Mouse (Mus musculus) midbrain, postnatal 0 days (tissue): ENCODE results near the gene Anapc15-ps. TPM values are rescaled to one million over a fixed set of nuclear protein-coding genes. Genes with fewer than 3 reads are reported as not detected.

Source experiments
- ATAC-seq: fragments of 200-750 bp; cut with Nextera tagmentation; 2 replicates; pipeline ENCODE4 v1.8.0; 2017; ENCODE audit warnings: moderate number of reproducible peaks, mild to moderate bottlenecking, moderate TSS enrichment, moderate library complexity; ENCODE audit not compliant: low FRiP score
- DNase-seq: peaks from one replicate; pipeline ENCODE4 v3.0.0-alpha.2; 2015; ENCODE audit warnings: low spot score
- H3K27ac ChIP-seq: fragments of 300-500 bp; sonication (generic); 2 replicates; pipeline ENCODE4 v1.5.1; 2014; ENCODE audit warnings: low read depth, mild to moderate bottlenecking, low read length, mixed read lengths
- H3K27me3 ChIP-seq: fragments of 300-500 bp; sonication (generic); 2 replicates; pipeline ENCODE4 v1.6.1; 2014; ENCODE audit warnings: low read length, control low read depth, mixed read lengths; ENCODE audit not compliant: insufficient read depth
- H3K36me3 ChIP-seq: fragments of 300-500 bp; sonication (generic); 2 replicates; pipeline ENCODE4 v1.6.1; 2014; ENCODE audit warnings: low read length, control low read depth, mixed read lengths; ENCODE audit not compliant: insufficient read depth
- H3K4me1 ChIP-seq: fragments of 300-500 bp; sonication (generic); 2 replicates; pipeline ENCODE4 v1.6.1; 2014; ENCODE audit warnings: mild to moderate bottlenecking, control low read depth, antibody characterized with exemption, low read length, mixed read lengths; ENCODE audit not compliant: insufficient read depth
- H3K4me2 ChIP-seq: fragments of 300-500 bp; sonication (generic); 2 replicates; pipeline ENCODE4 v1.6.1; 2014; ENCODE audit warnings: low read depth, mild to moderate bottlenecking, low read length, mixed read lengths; ENCODE audit not compliant: poor library complexity, severe bottlenecking
- H3K4me3 ChIP-seq: fragments of 300-500 bp; sonication (generic); 2 replicates; pipeline ENCODE4 v1.5.1; 2014; ENCODE audit warnings: low read depth, mild to moderate bottlenecking, low read length, moderate library complexity
- H3K9ac ChIP-seq: fragments of 300-500 bp; sonication (generic); replicated peaks from 2 replicates; pipeline ENCODE4 v1.6.1; 2014; ENCODE audit warnings: mild to moderate bottlenecking, low read length, moderate library complexity, mixed read lengths; ENCODE audit not compliant: poor library complexity, severe bottlenecking
- H3K9me3 ChIP-seq: fragments of 300-500 bp; sonication (generic); 2 replicates; pipeline ENCODE4 v1.6.1; 2016; ENCODE audit warnings: low read length, control low read depth
- CTCF ChIP-seq: IDR thresholded peaks from 2 replicates; pipeline ENCODE4 v1.5.1; 2016; ENCODE audit warnings: antibody characterized with exemption, mild to moderate bottlenecking
- WGBS: fragments of 180-500 bp; shearing (Covaris S2); extraction: QIAGEN DNeasy Blood & Tissue Kit; methylation state at CpG from one replicate; pipeline ENCODE4 v1.1.7; 2014; 5-methylcytosine and 5-hydroxymethylcytosine counted together
- polyA plus RNA-seq: library from polyadenylated mRNA; unstranded; fragments of >200 nt; fragmentation: Nextera tagmentation; extraction: Ambion mirVana; gene quantifications from 2 replicates; pipeline ENCODE4 v1.2.1, GENCODE M21; 2015
- total RNA-seq: library from RNA; depleted of rRNA; stranded (reverse); fragments of >200 nt; gene quantifications from 2 replicates; pipeline ENCODE4 v1.2.3, GENCODE M21; 2014

Gene Anapc15-ps
- total and polyA plus RNA-seq, 2 experiments from 2014 or later, result not detected

GRCm38 (mm10) chr10:95667371-95668030 is 5.8 kb downstream of the Anapc15-ps start:
- no peaks in the 10 kb centered on the region for H3K27me3 ChIP-seq
- no peak overlapping the region for H3K9ac ChIP-seq
- no peak overlapping the region for H3K27ac ChIP-seq
- no peaks in the 10 kb centered on the region for H3K4me1 ChIP-seq
- DNase-seq (no peak), ATAC-seq (no peak)
- WGBS, result 68% methylated on average over 3 of the region's 3 CpGs
- no peak for TF ChIP-seq CTCF
- no peaks in the 10 kb centered on the region for H3K9me3 ChIP-seq
- H3K4me3 ChIP-seq, result no peak overlapping the region
- no peaks in the 10 kb centered on the region for H3K36me3 ChIP-seq
- no peak overlapping the region for H3K4me2 ChIP-seq

- Histone ChIP-seq H3K4me2 (no peak overlapping the region), H3K9ac (no peak overlapping the region), H3K27ac (no peak overlapping the region), H3K4me3 (no peak overlapping the region), H3K27me3 (no peaks in the 10 kb centered on the region), H3K4me1 (no peaks in the 10 kb centered on the region), H3K36me3 (no peaks in the 10 kb centered on the region), H3K9me3 (no peaks in the 10 kb centered on the region)
- DNase-seq (no peak), ATAC-seq (no peak)
- no peak for TF ChIP-seq CTCF
- WGBS, result 35% methylated on average over 2 of the region's 2 CpGs
These were observed 6.5 kb downstream of the Anapc15-ps start for GRCm38 (mm10) chr10:95666791-95667190.

- no peak overlapping the region for H3K4me2 ChIP-seq
- no peak overlapping the region for H3K9ac ChIP-seq
- no peak for DNase-seq
- H3K36me3 ChIP-seq, result no peaks in the 10 kb centered on the region
- H3K4me1 ChIP-seq, result no peaks in the 10 kb centered on the region
- no peak for TF ChIP-seq CTCF
- H3K27ac ChIP-seq, result no peak overlapping the region
- WGBS, result 54% methylated on average over 11 of the region's 11 CpGs
- ATAC-seq, result no peak
- H3K9me3 ChIP-seq, result no peaks in the 10 kb centered on the region
- no peak overlapping the region for H3K4me3 ChIP-seq
- no peaks in the 10 kb centered on the region for H3K27me3 ChIP-seq
These were observed 7.7 kb downstream of the Anapc15-ps start for GRCm38 (mm10) chr10:95665426-95665990.

- H3K4me2 ChIP-seq, result no peak overlapping the region
- H3K36me3 ChIP-seq, result no peaks in the 10 kb centered on the region
- WGBS, result 87% methylated on average over 3 of the region's 3 CpGs
- H3K4me3 ChIP-seq, result no peak overlapping the region
- H3K4me1 ChIP-seq, result no peaks in the 10 kb centered on the region
- no peak for TF ChIP-seq CTCF
- DNase-seq (no peak), ATAC-seq (no peak)
- no peaks in the 10 kb centered on the region for H3K27me3 ChIP-seq
- no peaks in the 10 kb centered on the region for H3K9me3 ChIP-seq
- no peak overlapping the region for H3K9ac ChIP-seq
- H3K27ac ChIP-seq, result no peak overlapping the region
These were observed 8.6 kb downstream of the Anapc15-ps start for GRCm38 (mm10) chr10:95664613-95665012.

GRCm38 (mm10) chr10:95660356-95660755 is 12.9 kb downstream of the Anapc15-ps start:
- no peak overlapping the region for H3K4me3 ChIP-seq
- no peak overlapping the region for H3K27ac ChIP-seq
- TF ChIP-seq CTCF, result no peak
- ATAC-seq (no peak), DNase-seq (no peak)
- no peak overlapping the region for H3K9ac ChIP-seq
- H3K27me3 ChIP-seq, result no peaks in the 10 kb centered on the region
- H3K4me2 ChIP-seq, result no peak overlapping the region
- no peaks in the 10 kb centered on the region for H3K9me3 ChIP-seq
- no peaks in the 10 kb centered on the region for H3K4me1 ChIP-seq
- WGBS, result 88% methylated on average over 6 of the region's 6 CpGs
- H3K36me3 ChIP-seq, result no peaks in the 10 kb centered on the region

GRCm38 (mm10) chr10:95659471-95660150 is 13.6 kb downstream of the Anapc15-ps start:
- no peak overlapping the region for H3K4me2 ChIP-seq
- no peak overlapping the region for H3K4me3 ChIP-seq
- 29% methylated on average over 8 of the region's 8 CpGs for WGBS
- H3K27ac ChIP-seq, result no peak overlapping the region
- no peak for TF ChIP-seq CTCF
- no peaks in the 10 kb centered on the region for H3K27me3 ChIP-seq
- DNase-seq (no peak), ATAC-seq (no peak)
- H3K36me3 ChIP-seq, result no peaks in the 10 kb centered on the region
- H3K4me1 ChIP-seq, result no peaks in the 10 kb centered on the region
- no peak overlapping the region for H3K9ac ChIP-seq
- H3K9me3 ChIP-seq, result no peaks in the 10 kb centered on the region
